Mouse (Mus musculus): Measurements from ENCODE around the gene Kcnh1. TPM values are rescaled to one million over a fixed set of nuclear protein-coding genes. Genes with fewer than 3 reads are reported as not detected.

The Kcnh1 gene
- polyA plus RNA-seq, 1 experiment from 2014 or later: 0.81 TPM

DNA sequence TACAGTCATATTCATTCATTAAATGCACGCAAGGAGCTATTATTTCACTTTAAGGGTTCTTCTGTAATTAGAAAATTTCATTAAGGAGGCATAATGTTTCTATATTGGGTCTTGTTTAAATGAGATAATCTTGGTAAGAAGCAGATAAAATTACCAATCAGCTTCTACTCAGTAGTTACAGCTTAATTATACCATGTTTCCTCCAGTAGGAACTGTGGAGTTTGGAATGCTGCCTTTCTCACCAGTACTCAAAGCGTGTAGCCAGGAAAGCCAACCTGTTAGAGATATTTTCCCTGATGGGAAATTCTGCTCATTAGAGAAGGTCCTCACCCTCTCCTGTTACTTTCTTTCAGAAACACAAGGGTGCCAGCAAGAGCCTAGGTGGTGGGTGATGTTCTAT is 240.8 kb downstream of the Kcnh1 start:
- WGBS: 85% methylated on average over 2 of the region's 2 CpGs
- Histone ChIP-seq H3K9me3 (replicated peaks) (no peaks in the 10 kb centered on the region), H3K36me3 (ENCODE audit: poor library complexity, severe bottlenecking) (no peaks in the 10 kb centered on the region), H3K4me1 (no peaks in the 10 kb centered on the region), H3K4me2 (no peak overlapping the region), H3K27ac (no peak overlapping the region), H3K9ac (no peak overlapping the region), H3K4me3 (no peak overlapping the region), H3K27me3 (no peaks in the 10 kb centered on the region)
- no peak for ATAC-seq

DNA sequence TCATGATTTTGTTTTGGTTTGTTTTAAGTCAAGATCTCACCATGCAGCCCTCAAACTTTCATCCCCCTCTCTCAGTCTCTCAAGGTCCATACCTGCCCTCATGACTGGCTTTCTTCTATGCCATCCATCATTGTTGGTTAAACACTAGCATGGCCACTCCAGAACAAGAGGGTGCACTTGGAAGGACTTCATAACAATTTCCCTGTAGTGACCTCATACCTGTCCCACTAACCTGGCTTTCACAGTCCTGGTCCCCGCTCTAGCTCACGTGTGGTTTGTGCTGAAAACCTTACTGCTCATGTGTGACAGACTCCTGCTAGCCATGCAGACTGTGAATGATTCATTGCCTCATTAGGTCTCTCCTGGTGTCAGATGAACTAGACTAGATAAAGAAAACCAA is 244.9 kb downstream of the Kcnh1 start:
- H3K27ac ChIP-seq: no peak overlapping the region
- WGBS: 88% methylated on average over 2 of the region's 2 CpGs
- H3K4me2 ChIP-seq: no peak overlapping the region
- no peaks in the 10 kb centered on the region for H3K9me3 ChIP-seq (replicated peaks)
- H3K4me3 ChIP-seq: no peak overlapping the region
- H3K36me3 ChIP-seq (ENCODE audit: poor library complexity, severe bottlenecking): no peaks in the 10 kb centered on the region
- no peak for ATAC-seq
- H3K9ac ChIP-seq: no peak overlapping the region
- H3K27me3 ChIP-seq: no peaks in the 10 kb centered on the region
- H3K4me1 ChIP-seq: peaks cover 13% of the 10 kb centered on the region

DNA sequence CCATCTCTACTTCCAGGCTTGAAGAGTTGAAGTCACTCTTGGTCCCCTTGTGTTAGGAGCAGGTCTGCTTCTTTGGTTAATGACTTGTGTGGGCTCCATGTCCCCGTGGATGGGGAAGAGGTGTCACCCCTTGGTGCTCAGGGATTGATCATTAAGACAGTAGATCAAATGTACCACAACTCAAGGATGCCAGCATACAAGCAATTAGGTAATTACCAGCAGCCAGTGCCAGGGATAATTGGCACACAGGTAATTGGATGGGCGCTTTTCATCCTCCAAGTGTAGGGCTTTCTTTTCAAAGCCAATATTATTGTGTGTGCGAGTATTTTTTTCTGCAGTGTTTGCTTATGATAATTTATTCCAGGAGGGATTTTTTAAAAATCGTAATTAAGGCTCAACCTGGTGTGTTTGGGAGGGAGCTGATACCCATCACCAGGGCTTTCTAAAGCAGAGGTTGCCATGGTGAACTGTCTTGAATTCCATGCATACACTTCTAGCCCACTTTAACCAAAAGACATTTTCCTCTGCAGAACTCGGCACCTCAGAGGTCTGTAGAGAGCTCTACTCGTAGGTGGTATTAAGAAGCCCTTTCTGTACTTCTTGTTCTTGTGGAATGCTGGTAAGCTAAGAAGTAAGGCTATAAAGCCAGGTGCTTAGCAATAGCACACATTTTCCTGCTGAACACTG is 248.7 kb downstream of the Kcnh1 start:
- Histone ChIP-seq H3K36me3 (ENCODE audit: poor library complexity, severe bottlenecking) (no peaks in the 10 kb centered on the region), H3K9me3 (replicated peaks) (no peaks in the 10 kb centered on the region), H3K4me3 (no peak overlapping the region), H3K9ac (no peak overlapping the region), H3K27me3 (no peaks in the 10 kb centered on the region), H3K27ac (no peak overlapping the region), H3K4me2 (no peak overlapping the region), H3K4me1 (peaks cover 27% of the 10 kb centered on the region)
- no peak; the same call in 1 of the 2 replicates for ATAC-seq
- 42% methylated on average over 6 of the region's 6 CpGs for WGBS

DNA sequence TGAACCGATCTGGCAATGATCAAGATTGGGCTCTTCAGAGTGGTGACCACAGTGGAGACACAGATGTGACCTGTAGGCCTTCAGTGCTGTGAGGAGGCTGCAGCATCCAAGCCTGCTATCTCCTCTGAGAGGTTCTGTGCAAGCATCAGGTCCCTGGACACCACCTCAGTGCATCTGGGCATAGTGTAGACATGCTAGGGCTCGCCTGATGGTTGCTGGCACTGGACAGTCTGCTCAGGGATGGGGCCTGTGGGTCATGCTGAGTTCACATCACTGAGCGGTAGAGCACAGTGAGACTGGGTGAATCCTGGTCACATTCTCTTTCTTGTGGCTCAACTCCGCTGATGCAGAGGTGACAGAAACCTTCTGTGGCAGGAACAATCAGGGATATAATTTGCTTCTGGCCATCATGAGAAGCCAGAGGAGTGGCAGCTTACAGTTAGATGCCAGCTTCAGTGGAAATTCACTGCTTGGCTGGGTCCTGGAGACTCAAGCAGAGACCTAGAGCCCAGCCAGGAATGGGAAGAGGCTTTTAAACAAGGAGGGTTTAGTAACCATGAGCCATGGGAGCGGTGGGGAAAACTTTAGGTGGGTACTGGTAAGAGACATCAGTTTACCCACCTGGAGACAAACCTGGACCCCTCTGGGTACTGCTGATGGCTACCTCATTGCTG is 252.3 kb downstream of the Kcnh1 start:
- no peak overlapping the region; the same call in 1 of the 2 replicates for H3K27ac ChIP-seq
- H3K4me3 ChIP-seq: no peak overlapping the region
- H3K9me3 ChIP-seq (replicated peaks): no peaks in the 10 kb centered on the region
- WGBS: 88% methylated on average over 5 of the region's 5 CpGs
- H3K4me2 ChIP-seq: no peak overlapping the region
- no peaks in the 10 kb centered on the region for H3K27me3 ChIP-seq
- no peaks in the 10 kb centered on the region for H3K36me3 ChIP-seq (ENCODE audit: poor library complexity, severe bottlenecking)
- H3K9ac ChIP-seq: no peak overlapping the region
- ATAC-seq: no peak
- peaks cover 41% of the 10 kb centered on the region for H3K4me1 ChIP-seq

DNA sequence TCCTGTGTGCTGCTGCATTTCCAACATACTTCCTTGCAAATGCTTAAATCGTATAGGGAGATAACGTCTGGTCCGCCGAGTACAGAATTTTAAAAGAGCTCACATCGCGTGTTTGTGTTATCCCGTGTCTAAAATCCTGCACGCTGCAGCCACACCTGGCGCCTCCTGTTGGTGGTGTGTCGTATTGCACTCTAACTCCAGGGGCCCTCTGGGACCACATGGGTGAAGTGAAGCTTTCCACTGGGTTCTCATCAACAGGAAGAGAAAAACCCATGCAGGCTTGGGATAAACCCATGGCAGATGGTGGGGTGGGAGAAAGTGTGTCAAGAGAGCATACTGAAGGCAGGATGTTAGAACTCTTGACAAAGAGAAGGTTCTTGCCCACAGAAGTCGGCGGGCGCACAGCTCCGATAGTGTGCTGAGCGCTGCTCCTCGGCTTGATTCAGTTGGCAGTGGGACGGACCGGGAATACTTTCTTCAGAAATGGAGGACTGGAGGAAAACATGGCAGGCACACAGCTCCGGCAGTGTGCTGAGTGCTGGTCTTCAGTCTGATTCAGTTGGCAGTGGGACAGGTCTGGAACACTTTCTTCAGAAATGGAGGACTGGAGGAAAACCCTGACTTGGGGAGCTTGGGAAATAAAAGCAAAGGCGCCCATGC is 253.6 kb downstream of the Kcnh1 start:
- Histone ChIP-seq H3K27ac (peak overlapping the region; percentile 79), H3K4me3 (no peak overlapping the region), H3K9ac (0 out of 2 replicates have a peak overlapping the region, but pooled peaks have one; percentile 34), H3K36me3 (ENCODE audit: poor library complexity, severe bottlenecking) (no peaks in the 10 kb centered on the region), H3K27me3 (no peaks in the 10 kb centered on the region), H3K4me2 (peak overlapping the region; percentile 21), H3K4me1 (peaks cover 38% of the 10 kb centered on the region), H3K9me3 (replicated peaks) (no peaks in the 10 kb centered on the region)
- ATAC-seq: peak; percentile 62
- WGBS: 76% methylated on average over 20 of the region's 20 CpGs

DNA sequence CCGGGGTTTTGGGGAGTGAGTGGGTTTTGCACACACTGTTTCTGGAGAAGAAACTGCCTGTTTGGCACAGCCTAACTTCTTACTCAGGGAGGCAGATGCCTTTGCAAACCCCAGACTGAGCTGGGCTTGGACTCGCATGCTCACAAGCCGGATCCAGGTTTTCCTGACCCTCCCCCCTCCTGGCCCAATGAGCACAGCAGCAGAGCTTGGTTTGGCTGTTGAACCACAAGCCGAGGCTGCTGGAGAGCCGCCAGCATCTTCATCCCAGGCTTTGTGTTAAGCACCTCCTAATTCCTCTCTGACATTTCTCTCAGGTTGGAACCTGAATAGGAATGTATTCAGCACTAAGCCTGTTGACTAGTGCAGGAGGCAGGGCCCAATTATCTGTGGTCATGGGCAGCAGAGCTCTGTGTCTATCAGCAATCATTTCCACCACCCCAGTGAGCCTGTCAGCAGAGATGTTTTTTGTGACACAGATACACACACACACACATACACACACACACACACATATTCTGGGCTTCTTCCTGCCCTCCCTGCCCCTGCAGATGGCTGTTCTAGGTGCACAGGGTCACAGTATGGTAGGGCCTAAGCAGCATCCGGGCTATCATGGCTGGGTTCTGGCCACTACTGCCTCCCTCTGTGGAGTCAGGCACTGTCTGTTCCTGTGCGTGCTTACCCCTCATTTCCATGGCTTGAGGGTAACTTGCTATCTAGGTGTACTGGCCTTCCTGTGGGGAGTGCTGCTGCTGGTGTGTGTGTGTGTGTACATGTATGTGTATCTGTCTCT is 254.3 kb downstream of the Kcnh1 start:
- H3K27me3 ChIP-seq: no peaks in the 10 kb centered on the region
- WGBS: 22% methylated on average over 7 of the region's 7 CpGs
- no peaks in the 10 kb centered on the region for H3K9me3 ChIP-seq (replicated peaks)
- H3K27ac ChIP-seq: peak overlapping the region; percentile 79
- H3K4me1 ChIP-seq: peaks cover 34% of the 10 kb centered on the region
- 0 out of 2 replicates have a peak overlapping the region, but pooled peaks have one; percentile 34 for H3K9ac ChIP-seq
- ATAC-seq: peak; percentile 89
- no peaks in the 10 kb centered on the region for H3K36me3 ChIP-seq (ENCODE audit: poor library complexity, severe bottlenecking)
- H3K4me3 ChIP-seq: no peak overlapping the region
- H3K4me2 ChIP-seq: peak overlapping the region; percentile 21

DNA sequence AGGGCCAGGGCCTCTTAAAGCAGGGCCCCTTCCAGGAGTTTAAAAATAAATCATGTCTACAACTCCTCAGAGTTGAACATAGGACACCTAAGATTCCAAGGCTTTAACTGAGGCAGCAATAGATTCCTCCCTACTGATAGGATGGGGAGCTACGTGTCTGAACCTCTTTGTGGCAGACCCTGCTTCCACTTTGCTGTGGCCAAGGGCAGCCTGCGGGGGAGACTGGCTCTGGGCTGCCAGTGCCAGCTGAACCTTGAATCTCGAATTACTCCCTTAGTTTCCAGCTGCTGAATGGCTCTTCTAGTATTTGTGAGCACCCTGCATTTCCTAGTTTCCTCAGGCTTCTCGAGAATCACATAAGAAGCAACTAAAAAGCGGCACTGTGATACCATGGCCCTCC is 255.6 kb downstream of the Kcnh1 start:
- Histone ChIP-seq H3K27me3 (no peaks in the 10 kb centered on the region), H3K36me3 (ENCODE audit: poor library complexity, severe bottlenecking) (no peaks in the 10 kb centered on the region), H3K9me3 (replicated peaks) (no peaks in the 10 kb centered on the region), H3K4me2 (no peak overlapping the region), H3K4me3 (no peak overlapping the region), H3K4me1 (peaks cover 34% of the 10 kb centered on the region), H3K9ac (no peak overlapping the region), H3K27ac (no peak overlapping the region; the same call in 1 of the 2 replicates)
- WGBS: 62% methylated on average over 5 of the region's 5 CpGs
- ATAC-seq: no peak

DNA sequence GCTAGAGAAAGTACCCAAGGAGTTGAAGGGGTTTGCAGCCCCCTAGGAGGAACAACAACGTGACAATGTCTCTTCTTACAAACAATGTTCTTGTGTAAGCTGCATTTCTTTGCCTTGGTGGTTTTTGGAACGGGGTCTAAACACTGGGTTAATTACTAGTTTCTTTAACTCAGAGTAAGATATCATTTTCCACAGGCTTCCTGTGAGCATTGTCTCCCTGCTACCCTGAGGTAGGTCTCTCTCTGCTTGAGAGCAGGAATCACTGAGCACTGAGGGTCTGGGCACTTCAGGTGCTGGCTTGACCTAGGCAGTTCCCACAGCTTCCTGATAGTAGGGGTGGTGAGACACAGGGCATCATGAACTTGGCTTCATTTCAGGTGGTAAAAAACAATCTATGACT is 257.1 kb downstream of the Kcnh1 start:
- Histone ChIP-seq H3K9me3 (replicated peaks) (no peaks in the 10 kb centered on the region), H3K4me2 (no peak overlapping the region), H3K4me3 (no peak overlapping the region), H3K27me3 (no peaks in the 10 kb centered on the region), H3K9ac (no peak overlapping the region), H3K36me3 (ENCODE audit: poor library complexity, severe bottlenecking) (no peaks in the 10 kb centered on the region), H3K4me1 (peaks cover 34% of the 10 kb centered on the region), H3K27ac (no peak overlapping the region)
- WGBS: 55% methylated on average over 2 of the region's 2 CpGs
- ATAC-seq: no peak

DNA sequence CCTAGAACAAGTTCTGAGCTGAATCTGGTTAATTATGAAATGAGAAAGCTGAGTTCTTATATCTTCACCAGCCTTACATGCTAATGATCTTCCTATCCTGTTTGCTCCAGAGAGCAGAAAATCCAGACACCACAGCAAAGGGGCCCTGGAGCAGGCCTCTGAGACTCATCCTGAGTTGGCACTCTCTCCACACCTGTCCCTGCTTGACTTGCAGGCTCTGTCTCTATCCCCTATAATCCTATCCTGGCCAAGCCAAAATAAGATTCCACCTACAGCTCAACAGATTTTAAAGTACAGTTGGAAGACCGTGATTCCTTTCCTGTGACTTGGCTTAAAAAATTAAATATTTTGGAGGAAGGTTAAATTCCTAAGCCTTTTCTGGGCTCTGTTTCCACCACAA is 257.9 kb downstream of the Kcnh1 start:
- WGBS: 93% methylated on average over 1 of the region's 1 CpGs
- H3K4me1 ChIP-seq: peaks cover 27% of the 10 kb centered on the region
- no peak overlapping the region for H3K4me3 ChIP-seq
- no peaks in the 10 kb centered on the region for H3K36me3 ChIP-seq (ENCODE audit: poor library complexity, severe bottlenecking)
- H3K4me2 ChIP-seq: no peak overlapping the region
- H3K9me3 ChIP-seq (replicated peaks): no peaks in the 10 kb centered on the region
- no peaks in the 10 kb centered on the region for H3K27me3 ChIP-seq
- H3K9ac ChIP-seq: no peak overlapping the region
- H3K27ac ChIP-seq: no peak overlapping the region
- no peak for ATAC-seq

DNA sequence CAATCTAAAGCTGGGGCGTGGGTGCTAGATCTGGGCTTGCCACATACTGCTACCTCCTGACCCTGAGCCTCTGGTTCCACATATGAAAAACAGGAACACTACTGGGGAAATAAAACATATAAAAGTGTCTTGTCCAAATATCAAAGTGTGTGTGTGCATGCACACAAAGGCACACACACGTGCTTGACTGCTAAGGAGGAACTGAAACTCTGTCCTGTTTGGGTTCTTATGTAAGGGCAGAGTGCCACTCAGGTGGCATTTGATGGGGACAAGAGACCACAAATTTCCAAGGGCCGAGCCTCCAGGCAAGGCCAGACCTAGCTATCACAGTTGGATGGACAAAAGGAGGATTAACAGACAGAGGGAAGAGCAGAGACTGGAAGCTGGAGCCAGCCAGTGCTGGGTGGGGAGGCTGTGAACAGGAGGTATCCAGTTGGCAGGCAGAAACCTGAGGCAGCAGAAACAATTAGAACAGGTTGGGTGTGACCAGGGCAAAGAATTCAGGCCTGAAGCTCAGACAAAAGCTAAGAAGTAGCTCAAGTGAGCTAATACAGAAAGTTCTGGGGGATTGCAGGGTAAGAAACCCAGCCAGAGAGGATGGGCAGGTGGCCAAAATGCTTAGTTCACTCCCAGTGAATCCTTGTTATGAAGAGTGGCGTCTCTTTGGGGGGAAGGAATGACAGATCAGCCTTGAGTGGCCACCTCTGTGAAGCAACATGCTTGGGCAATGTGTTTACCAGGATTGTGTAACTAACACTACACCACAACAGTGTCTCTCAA is 259.2 kb downstream of the Kcnh1 start:
- WGBS: 55% methylated on average over 4 of the region's 4 CpGs
- Histone ChIP-seq H3K9ac (no peak overlapping the region), H3K4me2 (no peak overlapping the region), H3K27me3 (no peaks in the 10 kb centered on the region), H3K4me3 (no peak overlapping the region), H3K9me3 (replicated peaks) (no peaks in the 10 kb centered on the region), H3K4me1 (peaks cover 15% of the 10 kb centered on the region), H3K27ac (no peak overlapping the region), H3K36me3 (ENCODE audit: poor library complexity, severe bottlenecking) (no peaks in the 10 kb centered on the region)
- no peak for ATAC-seq

DNA sequence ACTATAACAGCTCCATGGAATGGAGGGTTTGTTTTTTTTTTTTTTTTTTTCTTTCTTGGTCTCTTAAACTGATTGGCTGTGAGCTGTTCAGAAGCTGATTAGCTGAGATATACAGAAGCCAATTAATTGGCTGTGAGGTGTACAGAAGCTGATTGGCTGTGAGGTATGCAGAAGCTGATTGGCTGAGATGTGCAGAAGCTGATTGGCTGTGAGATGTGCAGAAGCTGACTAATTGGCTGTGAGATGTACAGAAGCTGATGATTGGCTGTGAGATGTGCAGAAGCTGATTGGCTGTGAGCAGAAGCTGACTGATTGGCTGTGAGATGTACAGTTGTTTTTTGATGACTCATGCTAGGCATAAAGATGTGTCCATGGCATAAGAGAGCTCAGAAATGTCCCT is 259.9 kb downstream of the Kcnh1 start:
- H3K4me3 ChIP-seq: no peak overlapping the region
- no peak for ATAC-seq
- H3K27ac ChIP-seq: no peak overlapping the region
- H3K4me2 ChIP-seq: no peak overlapping the region
- no peaks in the 10 kb centered on the region for H3K9me3 ChIP-seq (replicated peaks)
- no peaks in the 10 kb centered on the region for H3K36me3 ChIP-seq (ENCODE audit: poor library complexity, severe bottlenecking)
- H3K27me3 ChIP-seq: no peaks in the 10 kb centered on the region
- peaks cover 8% of the 10 kb centered on the region for H3K4me1 ChIP-seq
- no peak overlapping the region for H3K9ac ChIP-seq

Data from forebrain, embryonic 13.5 days (tissue).